Mouse (Mus musculus): ENCODE data around the gene Pdzrn3. TPM values are rescaled to one million over a fixed set of nuclear protein-coding genes. Genes with fewer than 3 reads are reported as not detected.

Pdzrn3 gene
- total and polyA plus RNA-seq, 2 experiments from 2014 or later = 11.2 to 35.3 TPM

GRCm38 (mm10) chr6:101306834-101307233, 70.9 kb downstream of the Pdzrn3 start:
- 71% methylated on average over 7 of the region's 7 CpGs for WGBS
- H3K9ac ChIP-seq (replicated peaks; ENCODE audit: low read length) = no peak overlapping the region
- no peak overlapping the region for H3K4me3 ChIP-seq (ENCODE audit: low read length)
- H3K9me3 ChIP-seq (ENCODE audit: low read length) = no peaks in the 10 kb centered on the region
- no peak for ATAC-seq
- no peak overlapping the region for H3K27ac ChIP-seq
- no peak for TF ChIP-seq CTCF (IDR thresholded peaks at IDR 0.05; ENCODE audit: low read depth)
- no peak overlapping the region for H3K4me2 ChIP-seq (ENCODE audit: low read depth, low read length)
- no peaks in the 10 kb centered on the region for H3K36me3 ChIP-seq (ENCODE audit: insufficient read depth, low read length)
- no peaks in the 10 kb centered on the region for H3K4me1 ChIP-seq (ENCODE audit: insufficient read depth, low read length)
- DNase-seq (ENCODE audit: low spot score) = no peak
- H3K27me3 ChIP-seq (ENCODE audit: insufficient read depth, low read length) = no peaks in the 10 kb centered on the region

DNA sequence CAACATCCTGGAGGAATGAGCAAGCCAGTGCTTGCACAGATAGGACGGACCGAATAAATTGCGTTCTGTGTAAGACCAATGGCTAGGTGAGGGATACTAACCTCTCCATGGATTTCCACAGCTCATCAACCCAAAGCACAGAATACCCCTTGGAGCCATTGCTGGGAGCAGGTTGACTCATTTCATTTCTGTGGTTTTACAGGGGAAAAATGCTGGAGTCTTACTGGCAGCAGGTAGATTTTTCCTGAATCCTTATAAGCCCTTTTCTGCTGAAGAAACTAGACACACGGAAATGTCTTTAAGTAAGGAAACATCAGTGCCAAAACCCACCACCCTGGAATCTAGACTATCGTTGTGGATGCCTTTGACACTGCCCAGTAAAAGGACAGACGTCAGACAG, 72.2 kb downstream of the Pdzrn3 start:
- Histone ChIP-seq H3K9ac (replicated peaks; ENCODE audit: low read length) (no peak overlapping the region), H3K4me1 (ENCODE audit: insufficient read depth, low read length) (no peaks in the 10 kb centered on the region), H3K9me3 (ENCODE audit: low read length) (no peaks in the 10 kb centered on the region), H3K27me3 (ENCODE audit: insufficient read depth, low read length) (no peaks in the 10 kb centered on the region), H3K36me3 (ENCODE audit: insufficient read depth, low read length) (no peaks in the 10 kb centered on the region), H3K27ac (no peak overlapping the region), H3K4me3 (ENCODE audit: low read length) (no peak overlapping the region), H3K4me2 (ENCODE audit: low read depth, low read length) (no peak overlapping the region)
- ATAC-seq = no peak
- no peak for TF ChIP-seq CTCF (IDR thresholded peaks at IDR 0.05; ENCODE audit: low read depth)
- WGBS = 90% methylated on average over 6 of the region's 6 CpGs
- DNase-seq (ENCODE audit: low spot score) = no peak

DNA sequence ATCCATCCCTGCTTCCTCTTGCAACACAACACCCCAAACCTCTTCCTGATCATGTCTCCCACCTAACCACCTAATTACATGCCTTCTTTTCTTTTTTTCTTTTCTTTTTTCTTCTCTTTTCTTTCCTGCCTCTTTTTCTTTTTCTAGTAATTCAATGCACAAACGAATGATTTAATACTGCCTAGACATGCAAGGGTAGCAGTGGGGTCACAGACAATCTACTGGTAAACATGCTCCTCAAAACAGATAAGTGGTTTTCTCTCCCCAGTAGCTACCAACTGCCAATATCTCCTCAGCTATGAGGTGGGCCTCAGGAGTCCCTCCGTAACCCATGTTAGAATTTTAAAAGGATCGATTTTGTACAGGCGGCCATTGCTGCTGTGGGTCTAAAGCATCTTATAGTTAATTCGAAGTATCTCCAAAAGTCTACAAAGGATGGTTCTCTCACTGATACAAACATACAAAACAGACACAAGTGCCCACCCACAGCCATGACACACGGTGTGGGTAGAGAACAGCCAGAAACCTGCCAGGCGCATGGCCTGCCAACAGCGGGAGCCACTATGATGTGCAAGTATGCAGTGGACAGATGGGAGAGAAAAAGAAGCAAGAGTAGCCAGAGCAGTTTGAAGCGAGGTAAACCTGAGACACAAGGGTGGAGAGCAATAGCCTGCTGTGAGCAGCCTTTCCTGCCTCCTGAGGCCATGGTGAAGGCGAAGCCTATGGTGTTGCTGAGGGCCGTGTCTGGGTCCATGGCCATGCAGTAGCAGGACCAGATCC, 73.5 kb downstream of the Pdzrn3 start:
- H3K4me2 ChIP-seq (ENCODE audit: low read depth, low read length) = no peak overlapping the region
- H3K27ac ChIP-seq = no peak overlapping the region
- H3K9me3 ChIP-seq (ENCODE audit: low read length) = no peaks in the 10 kb centered on the region
- no peak for ATAC-seq
- no peaks in the 10 kb centered on the region for H3K36me3 ChIP-seq (ENCODE audit: insufficient read depth, low read length)
- no peak for DNase-seq (ENCODE audit: low spot score)
- H3K4me1 ChIP-seq (ENCODE audit: insufficient read depth, low read length) = no peaks in the 10 kb centered on the region
- 84% methylated on average over 11 of the region's 11 CpGs for WGBS
- no peak for TF ChIP-seq CTCF (IDR thresholded peaks at IDR 0.05; ENCODE audit: low read depth)
- H3K4me3 ChIP-seq (ENCODE audit: low read length) = no peak overlapping the region
- no peaks in the 10 kb centered on the region for H3K27me3 ChIP-seq (ENCODE audit: insufficient read depth, low read length)
- no peak overlapping the region for H3K9ac ChIP-seq (replicated peaks; ENCODE audit: low read length)

DNA sequence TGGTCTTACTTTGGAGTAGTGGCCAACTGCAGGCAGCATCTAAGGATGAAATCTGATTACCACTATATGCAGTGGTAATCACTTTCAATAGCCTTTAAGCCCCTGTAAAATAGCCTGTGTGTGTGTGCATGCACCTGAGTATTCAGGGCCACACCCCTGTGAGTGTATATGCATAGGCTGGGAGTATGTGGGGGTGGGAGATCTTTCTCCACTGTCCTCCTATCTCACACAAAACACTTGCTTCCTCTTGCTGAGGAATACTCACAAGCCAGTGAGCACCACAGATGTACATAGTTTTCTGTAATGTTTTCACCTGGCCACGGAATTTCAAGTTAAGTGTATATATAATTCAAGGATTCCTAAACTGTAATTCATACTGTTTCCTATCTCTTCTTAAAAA, 74.2 kb downstream of the Pdzrn3 start:
- H3K9me3 ChIP-seq (ENCODE audit: low read length) = no peaks in the 10 kb centered on the region
- no peak overlapping the region for H3K4me2 ChIP-seq (ENCODE audit: low read depth, low read length)
- H3K4me1 ChIP-seq (ENCODE audit: insufficient read depth, low read length) = no peaks in the 10 kb centered on the region
- no peak for TF ChIP-seq CTCF (IDR thresholded peaks at IDR 0.05; ENCODE audit: low read depth)
- H3K27me3 ChIP-seq (ENCODE audit: insufficient read depth, low read length) = no peaks in the 10 kb centered on the region
- WGBS = 97% methylated on average over 1 of the region's 1 CpGs
- no peak overlapping the region for H3K9ac ChIP-seq (replicated peaks; ENCODE audit: low read length)
- H3K36me3 ChIP-seq (ENCODE audit: insufficient read depth, low read length) = no peaks in the 10 kb centered on the region
- ATAC-seq = no peak
- H3K27ac ChIP-seq = no peak overlapping the region
- H3K4me3 ChIP-seq (ENCODE audit: low read length) = no peak overlapping the region
- DNase-seq (ENCODE audit: low spot score) = no peak

DNA sequence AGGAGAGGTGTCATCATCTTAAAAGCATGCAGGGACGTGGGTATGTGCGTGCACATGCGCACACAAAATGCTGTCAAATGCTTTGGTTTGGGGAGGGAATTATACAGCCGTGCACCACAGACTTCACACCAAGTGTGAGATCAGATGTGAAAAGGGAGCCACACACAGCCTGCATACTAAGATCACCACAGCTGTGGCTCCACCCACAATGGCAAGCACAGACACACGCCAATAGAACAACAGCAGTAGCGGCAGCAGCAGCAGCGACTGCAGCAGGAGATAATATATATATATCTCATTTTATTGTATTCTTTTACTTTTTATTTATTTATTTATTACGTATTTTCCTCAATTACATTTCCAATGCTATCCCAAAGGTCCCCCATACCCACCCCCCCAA, 76.5 kb downstream of the Pdzrn3 start:
- no peak for ATAC-seq
- WGBS = 89% methylated on average over 8 of the region's 8 CpGs

GRCm38 (mm10) chr6:101299434-101299833, 78.3 kb downstream of the Pdzrn3 start:
- no peak for DNase-seq (ENCODE audit: low spot score)
- no peak for TF ChIP-seq CTCF (IDR thresholded peaks at IDR 0.05; ENCODE audit: low read depth)
- H3K4me2 ChIP-seq (ENCODE audit: low read depth, low read length) = no peak overlapping the region
- no peak overlapping the region for H3K27ac ChIP-seq
- H3K9me3 ChIP-seq (ENCODE audit: low read length) = no peaks in the 10 kb centered on the region
- no peak overlapping the region for H3K4me3 ChIP-seq (ENCODE audit: low read length)
- no peaks in the 10 kb centered on the region for H3K4me1 ChIP-seq (ENCODE audit: insufficient read depth, low read length)
- H3K9ac ChIP-seq (replicated peaks; ENCODE audit: low read length) = no peak overlapping the region
- WGBS = 96% methylated on average over 2 of the region's 2 CpGs
- no peaks in the 10 kb centered on the region for H3K36me3 ChIP-seq (ENCODE audit: insufficient read depth, low read length)
- no peaks in the 10 kb centered on the region for H3K27me3 ChIP-seq (ENCODE audit: insufficient read depth, low read length)
- ATAC-seq = no peak

More for the DNA sequence above, 76.5 kb downstream of the Pdzrn3 start:
- no peak overlapping the region for H3K4me3 ChIP-seq (ENCODE audit: low read length)
- H3K4me2 ChIP-seq (ENCODE audit: low read depth, low read length) = no peak overlapping the region
- DNase-seq (ENCODE audit: low spot score) = no peak
- H3K9me3 ChIP-seq (ENCODE audit: low read length) = no peaks in the 10 kb centered on the region
- H3K36me3 ChIP-seq (ENCODE audit: insufficient read depth, low read length) = no peaks in the 10 kb centered on the region
- TF ChIP-seq CTCF (IDR thresholded peaks at IDR 0.05; ENCODE audit: low read depth) = no peak
- H3K27ac ChIP-seq = no peak overlapping the region
- H3K4me1 ChIP-seq (ENCODE audit: insufficient read depth, low read length) = no peaks in the 10 kb centered on the region
- no peaks in the 10 kb centered on the region for H3K27me3 ChIP-seq (ENCODE audit: insufficient read depth, low read length)
- no peak overlapping the region for H3K9ac ChIP-seq (replicated peaks; ENCODE audit: low read length)

Data from hindbrain, postnatal 0 days (tissue).